Mouse (Mus musculus) ES-Bruce4 (cell line): ENCODE data around the gene Ppp1r7. TPM values are rescaled to one million over a fixed set of nuclear protein-coding genes. Genes with fewer than 3 reads are reported as not detected.

Experiments used
- H3K27ac ChIP-seq: 2 replicates; pipeline ENCODE4 v1.5.1; 2012; ENCODE audit warnings: low read length, inconsistent platforms; ENCODE audit not compliant: insufficient read depth
- H3K27me3 ChIP-seq: 2 replicates; pipeline ENCODE4 v1.6.1; 2012; ENCODE audit warnings: mild to moderate bottlenecking, low read length, inconsistent platforms; ENCODE audit not compliant: control insufficient read depth, poor library complexity, insufficient read depth, severe bottlenecking
- H3K36me3 ChIP-seq: 2 replicates; pipeline ENCODE4 v1.6.1; 2012; ENCODE audit warnings: inconsistent platforms, mild to moderate bottlenecking, low read length, moderate library complexity; ENCODE audit not compliant: control insufficient read depth, poor library complexity, insufficient read depth, severe bottlenecking
- H3K4me1 ChIP-seq: one replicate; pipeline ENCODE4 v1.8.1; 2011; ENCODE audit warnings: low read length; ENCODE audit not compliant: control insufficient read depth, insufficient read depth
- H3K4me3 ChIP-seq: 2 replicates; pipeline ENCODE4 v1.5.1; 2011; ENCODE audit warnings: low read depth, mild to moderate bottlenecking, low read length
- H3K9ac ChIP-seq: 2 replicates; pipeline ENCODE4 v1.6.1; 2012; ENCODE audit warnings: low read depth, mild to moderate bottlenecking, inconsistent platforms; ENCODE audit not compliant: poor library complexity, severe bottlenecking
- H3K9me3 ChIP-seq: replicated peaks from 2 replicates; pipeline ENCODE4 v1.6.1; 2012; ENCODE audit warnings: mild to moderate bottlenecking, low read length, inconsistent platforms; ENCODE audit not compliant: control insufficient read depth, poor library complexity, insufficient read depth, severe bottlenecking
- CTCF ChIP-seq: IDR thresholded peaks from one replicate; pipeline ENCODE4 v1.8.1; 2011; ENCODE audit warnings: low read depth, low read length
- EP300 ChIP-seq: IDR thresholded peaks from 2 replicates; pipeline ENCODE4 v1.6.1; 2011; ENCODE audit warnings: low read depth, low read length; ENCODE audit not compliant: insufficient read depth
- POLR2A ChIP-seq: IDR thresholded peaks from one replicate; pipeline ENCODE4 v1.8.1; 2011; ENCODE audit warnings: low read length; ENCODE audit not compliant: insufficient read depth
- polyA plus RNA-seq: library from polyadenylated mRNA; stranded (reverse); fragments of >200 nt; gene quantifications from 2 replicates; pipeline ENCODE4 v1.2.4, GENCODE M21; 2011; ENCODE audit warnings: low read depth; ENCODE audit not compliant: missing spikeins, insufficient read depth, insufficient read length

Gene Ppp1r7
- polyA plus RNA-seq, 1 experiment, result 40.4 TPM

DNA sequence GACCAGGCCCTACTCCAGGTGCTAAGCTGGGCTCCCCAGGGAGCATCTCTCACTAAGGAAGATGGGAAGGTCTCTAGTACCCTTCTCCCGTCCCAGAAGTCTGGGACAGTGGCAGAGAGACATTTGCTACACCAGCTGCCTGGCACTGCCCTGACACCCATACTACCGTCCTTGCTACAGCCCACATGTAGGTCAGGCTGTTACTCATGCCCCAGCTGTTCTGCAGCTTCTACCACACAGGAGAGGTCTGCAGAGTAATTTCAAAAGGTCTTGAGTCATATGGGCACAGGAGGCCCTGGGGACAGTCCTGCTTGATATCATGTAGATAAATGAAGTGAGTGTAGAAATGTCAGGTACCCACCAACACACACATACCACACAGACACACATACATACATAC is 46.3 kb downstream of the Ppp1r7 start:
- Histone ChIP-seq H3K36me3 (no peaks in the 10 kb centered on the region), H3K4me3 (no peak overlapping the region), H3K9ac (no peak overlapping the region), H3K27me3 (no peaks in the 10 kb centered on the region), H3K27ac (no peak overlapping the region), H3K4me1 (no peaks in the 10 kb centered on the region), H3K9me3 (no peaks in the 10 kb centered on the region)
- TF ChIP-seq POLR2A, result no peak
- TF ChIP-seq CTCF, result no peak
- no peak for TF ChIP-seq EP300

DNA sequence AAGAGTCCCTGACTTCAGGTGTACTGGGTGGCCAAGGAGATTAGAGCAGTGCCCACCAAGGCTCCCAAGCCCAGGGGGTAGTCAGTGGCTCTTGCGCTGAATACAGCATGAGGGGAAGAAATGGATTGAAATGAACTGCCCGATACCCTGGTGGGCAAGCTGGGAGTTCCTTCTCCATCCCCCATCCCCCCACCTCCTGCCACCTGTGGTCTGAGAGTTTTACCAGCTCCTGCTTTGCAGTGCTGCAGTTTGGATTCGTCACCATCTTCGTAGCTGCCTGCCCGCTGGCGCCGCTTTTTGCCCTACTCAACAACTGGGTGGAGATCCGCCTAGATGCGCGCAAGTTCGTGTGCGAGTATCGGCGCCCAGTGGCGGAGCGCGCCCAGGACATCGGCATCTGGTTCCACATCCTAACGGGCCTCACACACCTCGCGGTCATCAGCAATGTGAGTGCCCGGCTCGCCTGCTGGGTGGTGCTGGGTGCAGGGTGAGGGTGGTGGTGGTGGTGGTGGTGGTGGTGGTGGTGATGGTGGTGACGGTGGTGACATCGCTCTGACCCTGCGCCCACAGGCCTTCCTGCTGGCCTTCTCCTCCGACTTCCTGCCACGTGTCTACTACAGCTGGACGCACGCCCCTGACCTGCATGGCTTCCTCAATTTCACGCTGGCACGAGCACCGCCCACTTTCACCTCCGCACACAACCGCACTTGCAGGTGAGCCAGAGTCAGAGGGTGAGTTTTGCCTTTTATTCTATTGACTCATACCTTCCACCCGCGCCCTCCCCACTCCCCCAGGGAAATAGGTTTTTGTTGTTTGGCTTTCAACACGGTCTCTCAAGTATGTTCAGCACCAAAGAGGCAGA is 58.8 kb downstream of the Ppp1r7 start:
- TF ChIP-seq CTCF, result no peak
- no peak for TF ChIP-seq EP300
- TF ChIP-seq POLR2A, result no peak
- Histone ChIP-seq H3K36me3 (peaks cover under 1% of the 10 kb centered on the region; the same call in 1 of the 2 replicates), H3K4me1 (no peaks in the 10 kb centered on the region), H3K27ac (no peak overlapping the region), H3K4me3 (peak overlapping the region; percentile 69), H3K9ac (peak overlapping the region; percentile 16; the same call in 1 of the 2 replicates), H3K27me3 (no peaks in the 10 kb centered on the region), H3K9me3 (no peaks in the 10 kb centered on the region)

DNA sequence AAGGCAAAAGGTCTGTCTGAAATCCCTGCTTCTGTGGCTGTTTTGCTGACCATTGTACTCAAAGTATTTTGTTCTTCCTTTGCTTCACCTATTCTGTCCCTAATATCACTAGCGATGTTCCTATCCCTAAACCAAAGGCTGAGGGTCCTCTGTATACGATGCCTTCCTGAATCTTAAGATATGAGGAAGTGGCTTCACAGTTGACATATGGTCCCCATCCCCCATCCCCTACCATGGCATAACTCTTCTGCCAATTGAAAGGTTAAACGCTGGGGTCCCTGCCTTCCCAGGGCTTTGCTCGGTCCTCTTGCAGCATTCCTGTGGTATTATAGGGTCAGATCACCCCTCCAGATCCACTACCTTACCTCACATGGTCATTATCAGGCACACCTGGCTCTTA is 60.7 kb downstream of the Ppp1r7 start:
- TF ChIP-seq POLR2A (no peak), EP300 (no peak), CTCF (no peak)
- peaks cover 17% of the 10 kb centered on the region for H3K36me3 ChIP-seq
- H3K27me3 ChIP-seq, result no peaks in the 10 kb centered on the region
- no peak overlapping the region for H3K27ac ChIP-seq
- no peaks in the 10 kb centered on the region for H3K9me3 ChIP-seq
- H3K4me3 ChIP-seq, result no peak overlapping the region
- H3K4me1 ChIP-seq, result no peaks in the 10 kb centered on the region
- H3K9ac ChIP-seq, result no peak overlapping the region

Other genes starting within 250 kb of the Ppp1r7 start
- 95.0 and 97.1 TPM in 2 replicates for gene Kif1a, start 240.9 kb upstream of the Ppp1r7 start, polyA plus RNA-seq
- gene Agxt, start 207.6 kb upstream of the Ppp1r7 start, polyA plus RNA-seq, result not detected in 2 replicates
- gene 2310007B03Rik, start 181.9 kb upstream of the Ppp1r7 start, polyA plus RNA-seq, result 1.9 and 2.1 TPM in 2 replicates
- gene Crocc2, start 174.1 kb upstream of the Ppp1r7 start, polyA plus RNA-seq, result 0.09 TPM in 1 of 2 replicates, not detected in the other
- 0.75 and 1.1 TPM in 2 replicates for gene Sned1, start 107.0 kb upstream of the Ppp1r7 start, polyA plus RNA-seq
- gene Mterf4, start 36.9 kb upstream of the Ppp1r7 start, polyA plus RNA-seq, result 25.7 and 29.1 TPM in 2 replicates
- gene Pask, start 628 bp downstream of the Ppp1r7 start, polyA plus RNA-seq, result 25.6 and 26.0 TPM in 2 replicates
- gene Ano7, start 31.1 kb downstream of the Ppp1r7 start, polyA plus RNA-seq, result 0.32 TPM in 1 of 2 replicates, not detected in the other
- gene Hdlbp, start 136.0 kb downstream of the Ppp1r7 start, polyA plus RNA-seq, result 226 and 232 TPM in 2 replicates
- gene Farp2, start 169.2 kb downstream of the Ppp1r7 start, polyA plus RNA-seq, result 4.0 and 5.0 TPM in 2 replicates